25 mouse cellular contexts compared by ENCODE assay signal in the genomic region with DNA sequence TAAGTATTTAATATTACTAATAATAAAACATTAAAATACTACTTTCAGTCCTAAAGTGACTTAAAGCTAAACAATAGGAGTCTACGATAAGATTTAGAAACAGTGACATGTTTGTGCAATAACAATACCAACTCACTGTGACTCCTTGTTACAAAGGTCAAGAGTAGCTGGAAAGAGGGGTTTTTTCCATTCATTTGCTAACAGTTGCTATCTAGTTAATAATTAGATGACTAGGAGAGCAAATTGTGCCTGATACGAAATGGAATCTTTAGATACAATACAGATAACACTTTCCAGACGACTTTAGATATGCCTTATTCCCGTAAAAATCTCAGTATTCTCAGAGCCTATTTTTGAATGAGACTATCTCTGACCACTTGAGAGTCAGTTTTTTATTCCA.
"Had no signal": no experiment of that assay in that cellular context is flagged by ENCODE, and none has a peak within 500 bp of the region (broad histone marks: within the 10 kb centered on the region; RNA-seq: fewer than 3 reads in every experiment).

No protein-coding gene starts in this region.

- H3K27me3 ChIP-seq: heart, embryonic 12.5 days; hindbrain, embryonic 12.5 days; kidney, embryonic 15.5 days; limb, embryonic 12.5 days; liver, embryonic 15.5 days had no signal

- DNase-seq: forebrain, postnatal 0 days; gastrocnemius, postnatal 14 days; gastrocnemius, postnatal 36 days; heart, adult 18-20 months; heart, postnatal 10 days; heart, postnatal 4 days; kidney, adult 11 months; kidney, adult 2 months; kidney, adult 9 months; kidney, postnatal 14 days; kidney, postnatal 36 days; layer of hippocampus, adult 9-11 months had no signal

- H3K27ac ChIP-seq: heart, embryonic 10.5 days; hindbrain, embryonic 10.5 days; hindbrain, embryonic 12.5 days; hindbrain, embryonic 14.5 days; kidney, embryonic 15.5 days; kidney, postnatal 0 days; left cerebral cortex, adult 2 months; limb, embryonic 10.5 days; limb, embryonic 12.5 days; liver, embryonic 15.5 days had no signal

- H3K4me2 ChIP-seq: heart, embryonic 12.5 days; hindbrain, embryonic 12.5 days; hindbrain, embryonic 14.5 days; kidney, embryonic 15.5 days; limb, embryonic 12.5 days; liver, embryonic 15.5 days had no signal

- H3K9me3 ChIP-seq: heart, embryonic 10.5 days; heart, embryonic 12.5 days; hindbrain, embryonic 10.5 days; hindbrain, embryonic 12.5 days; kidney, embryonic 15.5 days; limb, embryonic 10.5 days; limb, embryonic 12.5 days; liver, embryonic 15.5 days had no signal

- H3K4me3 ChIP-seq: heart, embryonic 10.5 days; heart, embryonic 12.5 days; hindbrain, embryonic 10.5 days; hindbrain, embryonic 12.5 days; kidney, embryonic 15.5 days; left cerebral cortex, adult 2 months; limb, embryonic 10.5 days; limb, embryonic 12.5 days; liver, embryonic 15.5 days had no signal

- H3K4me1 ChIP-seq: heart, embryonic 10.5 days; heart, embryonic 12.5 days; hindbrain, embryonic 10.5 days; hindbrain, embryonic 12.5 days; kidney, embryonic 15.5 days; limb, embryonic 10.5 days; limb, embryonic 12.5 days; liver, embryonic 15.5 days had no signal

- H3K9ac ChIP-seq: forebrain, postnatal 0 days; heart, embryonic 12.5 days; hindbrain, embryonic 12.5 days; hindbrain, embryonic 14.5 days; kidney, embryonic 15.5 days; limb, embryonic 12.5 days; liver, embryonic 15.5 days had no signal

- H3K36me3 ChIP-seq: heart, embryonic 10.5 days; heart, embryonic 12.5 days; hindbrain, embryonic 10.5 days; hindbrain, embryonic 12.5 days; kidney, embryonic 15.5 days; limb, embryonic 10.5 days; limb, embryonic 12.5 days; liver, embryonic 15.5 days had no signal

- ATAC-seq: forebrain, postnatal 0 days; hindbrain, embryonic 16.5 days; inflammation-experienced regulatory T-cells, adult 6 months had no signal
